Mouse (Mus musculus) ES-E14 (cell line): ENCODE measurements at regions not wholly inside any gene's neighbourhood (a gene's known extent, or its start where the extent isn't known, plus 50 kb on each side); places are given as distances from the start of the nearest gene placed in this dataset.

Source experiments
- DNase-seq: peaks from one replicate; pipeline ENCODE4 v3.0.0-alpha.2; 2013; ENCODE audit warnings: low read depth, low spot score
- H3K27ac ChIP-seq: 2 replicates; pipeline ENCODE4 v1.5.1; 2012; ENCODE audit warnings: low read depth, mild to moderate bottlenecking, low read length, moderate library complexity, mixed read lengths; ENCODE audit not compliant: poor library complexity, insufficient read depth, severe bottlenecking
- H3K36me3 ChIP-seq: 2 replicates; pipeline ENCODE4 v1.6.1; 2012; ENCODE audit warnings: mild to moderate bottlenecking, low read length, moderate library complexity, mixed read lengths; ENCODE audit not compliant: control insufficient read depth, poor library complexity, insufficient read depth, severe bottlenecking
- H3K4me1 ChIP-seq, 2 experiments: fragments of 150-350 bp in 1 of 2; sonication (generic) in 1 of 2; 2 replicates each; pipeline ENCODE4 v1.6.1; 2012; ENCODE audit warnings: low read length in 2 of 2, mild to moderate bottlenecking in 1 of 2, mixed read lengths in 1 of 2; ENCODE audit not compliant: control insufficient read depth in 2 of 2, insufficient read depth in 2 of 2, poor library complexity in 1 of 2
- H3K4me3 ChIP-seq, 2 experiments: fragments of 150-350 bp in 1 of 2; sonication (generic) in 1 of 2; 2 replicates each; pipeline ENCODE4 v1.5.1; 2012; ENCODE audit warnings: low read length in 2 of 2, low read depth in 1 of 2, mild to moderate bottlenecking in 1 of 2, mixed read lengths in 1 of 2; ENCODE audit not compliant: insufficient read depth in 1 of 2, poor library complexity in 1 of 2, severe bottlenecking in 1 of 2
- H3K9ac ChIP-seq: 2 replicates; pipeline ENCODE4 v1.6.1; 2012; ENCODE audit warnings: low read depth, mild to moderate bottlenecking, low read length, mixed read lengths; ENCODE audit not compliant: poor library complexity, insufficient read depth, severe bottlenecking
- H3K9me3 ChIP-seq: fragments of 150-350 bp; sonication (generic); 2 replicates; pipeline ENCODE4 v1.6.1; 2012; ENCODE audit warnings: low read depth, mild to moderate bottlenecking, low read length; ENCODE audit not compliant: control insufficient read depth, insufficient read depth
- CHD2 ChIP-seq: IDR thresholded peaks from 2 replicates; pipeline ENCODE4 v1.6.1; 2014; ENCODE audit warnings: mild to moderate bottlenecking, low read depth, low read length, inconsistent platforms
- HCFC1 ChIP-seq: IDR thresholded peaks from 2 replicates; pipeline ENCODE4 v1.6.1; 2012; ENCODE audit warnings: low read length, inconsistent platforms, borderline replicate concordance; ENCODE audit not compliant: insufficient read depth
- MAFK ChIP-seq: IDR thresholded peaks from 2 replicates; pipeline ENCODE4 v1.6.1; 2014; ENCODE audit warnings: mild to moderate bottlenecking, low read depth, low read length, inconsistent platforms; ENCODE audit not compliant: insufficient read depth
- ZC3H11A ChIP-seq: IDR thresholded peaks from 2 replicates; pipeline ENCODE4 v1.6.1; 2012; ENCODE audit warnings: low read depth, mild to moderate bottlenecking, inconsistent platforms, low read length, borderline replicate concordance
- ZNF384 ChIP-seq: IDR thresholded peaks from 2 replicates; pipeline ENCODE4 v1.6.1; 2012; ENCODE audit warnings: low read depth, low read length, inconsistent platforms
- in situ Hi-C, 2 experiments: fragments of 600-800 bp; cut with MboI; formaldehyde crosslinking; loops; one replicate each; pipeline ENCODE4 v1.15.1; 2025; ENCODE audit warnings: low sequenced_read_pairs in 2 of 2, inconsistent platforms in 1 of 2; ENCODE audit not compliant: unreplicated experiment in 2 of 2

DNA sequence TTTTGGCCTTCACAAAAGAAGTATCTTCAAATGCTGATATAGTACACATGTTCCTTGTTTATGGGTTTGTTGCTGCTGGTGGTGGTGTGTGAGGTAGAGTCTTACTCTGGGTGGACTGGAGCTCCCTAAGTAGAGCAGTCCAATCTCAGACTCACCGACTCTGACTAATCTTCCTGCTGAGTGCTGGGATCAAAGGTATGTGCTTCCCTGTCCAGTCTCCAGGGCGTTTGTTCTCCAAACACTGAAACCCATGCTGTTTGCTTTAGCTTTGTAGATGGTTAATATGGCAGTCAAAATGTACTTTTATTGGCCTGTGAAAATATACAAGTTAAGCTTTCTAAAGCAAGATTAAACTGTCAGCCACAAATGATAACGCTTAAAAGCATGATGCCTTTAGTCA lies 67.0 kb upstream of the Ptprg start:
- H3K36me3 ChIP-seq, result no peaks in the 10 kb centered on the region
- DNase-seq, result no peak
- TF ChIP-seq ZNF384 (no peak), MAFK (no peak), ZC3H11A (no peak), HCFC1 (no peak), CHD2 (no peak)
- in situ Hi-C loops, result no loop called here
- H3K4me1 ChIP-seq, result no peaks in the 10 kb centered on the region
- H3K4me3 ChIP-seq, result no peak overlapping the region
- no peaks in the 10 kb centered on the region for H3K9me3 ChIP-seq
- H3K27ac ChIP-seq, result no peak overlapping the region
- no peak overlapping the region for H3K9ac ChIP-seq

DNA sequence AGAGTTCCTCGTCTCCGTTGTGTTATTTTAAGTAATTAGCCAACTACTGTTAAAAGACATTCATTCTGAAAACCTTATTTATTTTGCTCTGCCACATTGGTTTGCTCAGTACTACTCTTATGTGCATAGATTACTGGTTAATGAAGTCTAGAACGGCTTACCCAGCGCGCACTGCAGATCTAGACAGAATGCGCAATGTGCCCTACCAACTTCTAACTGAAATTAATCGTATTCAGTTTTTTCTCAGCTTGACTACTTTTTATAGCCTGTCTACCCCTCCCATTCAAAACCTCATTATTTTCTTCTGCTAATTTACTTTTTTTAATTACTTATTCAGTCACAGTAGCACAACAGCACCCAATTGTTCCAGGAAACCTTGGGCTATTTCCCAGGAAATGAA lies 51.6 kb upstream of the Ptprg start:
- no peak overlapping the region for H3K27ac ChIP-seq
- H3K4me1 ChIP-seq, result peaks cover 0 to 2% of the 10 kb centered on the region in 2 experiments; a peak in 1 of 4 replicates
- H3K4me3 ChIP-seq, result no peak overlapping the region
- no peaks in the 10 kb centered on the region for H3K9me3 ChIP-seq
- in situ Hi-C loops, result no loop called here
- H3K9ac ChIP-seq, result no peak overlapping the region
- H3K36me3 ChIP-seq, result no peaks in the 10 kb centered on the region
- TF ChIP-seq MAFK (no peak), ZNF384 (no peak), ZC3H11A (no peak)
- no peak for DNase-seq

DNA sequence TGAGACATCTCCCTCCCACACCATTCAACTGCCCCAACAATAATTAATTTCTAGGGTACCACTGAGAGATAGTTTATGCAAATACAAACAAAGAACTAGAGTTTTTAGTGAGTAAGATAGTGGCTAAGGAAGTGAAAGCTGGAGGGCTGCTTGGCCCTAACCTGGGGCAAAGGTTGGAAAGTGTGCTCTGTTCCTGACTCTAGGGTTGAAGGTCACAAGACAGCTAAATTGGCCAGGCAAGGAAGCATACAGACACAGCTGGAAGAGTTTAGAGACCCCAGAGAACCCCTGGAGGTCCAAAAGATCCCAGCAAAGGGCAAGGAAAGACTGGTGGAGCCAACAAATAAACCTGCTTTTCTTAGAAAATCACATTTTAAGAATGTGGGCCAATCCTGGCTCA lies 50.2 kb upstream of the Ptprg start:
- no peak for TF ChIP-seq CHD2
- no peak for TF ChIP-seq MAFK
- TF ChIP-seq HCFC1, result no peak
- no peak for TF ChIP-seq ZNF384
- no peak for TF ChIP-seq ZC3H11A
- Histone ChIP-seq H3K9ac (no peak overlapping the region), H3K36me3 (no peaks in the 10 kb centered on the region), H3K4me3 (no peak overlapping the region), H3K9me3 (no peaks in the 10 kb centered on the region), H3K27ac (no peak overlapping the region), H3K4me1 (peaks cover 0 to 2% of the 10 kb centered on the region in 2 experiments; a peak in 1 of 4 replicates)
- no peak for DNase-seq
- in situ Hi-C loops, result no loop called here
